In the genomic region with DNA sequence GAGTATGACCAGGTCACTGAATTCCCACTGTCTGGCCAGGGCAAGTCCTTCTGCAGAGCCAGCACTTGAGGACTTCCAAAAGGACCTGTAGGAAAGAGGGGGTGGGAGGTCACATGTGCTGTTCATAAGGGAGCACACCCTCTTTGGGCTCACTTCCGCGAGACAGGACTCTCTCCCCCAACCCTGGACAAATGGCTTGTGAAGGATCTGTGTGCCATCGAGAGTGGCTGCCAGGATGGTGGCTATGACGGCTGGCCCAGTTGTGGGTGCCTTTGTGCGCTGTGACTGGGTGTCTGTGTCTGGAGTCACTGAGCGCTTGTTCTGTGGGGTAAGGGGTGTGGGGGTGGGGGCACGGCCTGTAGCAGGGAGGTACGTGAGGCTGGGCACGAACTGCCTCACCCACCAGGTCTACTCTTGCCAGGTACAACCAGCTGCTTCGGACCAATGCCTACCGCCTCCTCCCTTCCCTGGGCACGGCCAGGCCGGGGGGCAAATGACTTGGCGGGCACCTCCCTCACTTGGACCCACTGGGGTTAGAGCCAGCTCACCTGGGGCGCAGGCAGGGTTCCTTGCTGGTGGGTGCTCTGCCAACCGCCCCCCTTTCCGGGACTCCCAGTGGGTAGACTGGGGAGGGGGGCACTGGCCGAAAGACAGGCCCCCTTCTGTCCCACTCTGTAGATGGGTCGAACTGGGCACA, we compare ENCODE assay signal across 8 mouse cellular contexts. TPM values are rescaled to one million over a fixed set of nuclear protein-coding genes. Genes with fewer than 3 reads are reported as not detected.
DNase-seq lines count a peak whose midpoint lies in the region; ATAC-seq and TF ChIP-seq lines count a peak whose summit lies in the region.

No protein-coding gene starts in this region.

- no peaks in the 10 kb centered on the region for H3K9me3 ChIP-seq in heart, embryonic 10.5 days
- no peaks in the 10 kb centered on the region for H3K9me3 ChIP-seq in G1E (replicated peaks)
- no peaks in the 10 kb centered on the region for H3K9me3 ChIP-seq in forebrain, embryonic 15.5 days
- H3K9me3 ChIP-seq in midbrain, postnatal 0 days (ENCODE audit: low read length): no peaks in the 10 kb centered on the region

- H3K27ac ChIP-seq in heart, embryonic 10.5 days: peak overlapping the region; percentile 94
- H3K27ac ChIP-seq in forebrain, embryonic 15.5 days (replicated peaks): peak overlapping the region; percentile 51; the same call in 1 of the 2 replicates
- no peak overlapping the region for H3K27ac ChIP-seq in midbrain, postnatal 0 days (ENCODE audit: low read depth, low read length)

- H3K27me3 ChIP-seq in heart, embryonic 10.5 days (ENCODE audit: insufficient read depth, poor library complexity, severe bottlenecking): peaks cover 36% of the 10 kb centered on the region; the same call in 1 of the 2 replicates
- no peaks in the 10 kb centered on the region; the same call in 1 of the 2 replicates for H3K27me3 ChIP-seq in G1E (ENCODE audit: insufficient read depth, low read length)
- H3K27me3 ChIP-seq in forebrain, embryonic 15.5 days: no peaks in the 10 kb centered on the region; the same call in 1 of the 2 replicates
- 0 out of 2 replicates have a peak, but pooled peaks cover 8% of the 10 kb centered on the region for H3K27me3 ChIP-seq in midbrain, postnatal 0 days (ENCODE audit: insufficient read depth, low read length)

- ATAC-seq in G1E (ENCODE audit: extremely low read depth, insufficient number of reproducible peaks, low FRiP score, poor library complexity, severe bottlenecking): no peak
- no peak for ATAC-seq in forebrain, embryonic 15.5 days (replicated peaks)
- ATAC-seq in midbrain, postnatal 0 days (ENCODE audit: low FRiP score): no peak; the same call in 1 of the 2 replicates
- ATAC-seq in megakaryocyte progenitor cell, adult 5-6 weeks (replicated peaks; ENCODE audit: poor library complexity): no peak

- peak overlapping the region; percentile 58 for H3K4me3 ChIP-seq in heart, embryonic 10.5 days
- peak overlapping the region; percentile 74 for H3K4me3 ChIP-seq in G1E (ENCODE audit: low read depth, low read length)
- H3K4me3 ChIP-seq in forebrain, embryonic 15.5 days: peak overlapping the region; percentile 39
- H3K4me3 ChIP-seq in midbrain, postnatal 0 days (ENCODE audit: low read depth, low read length): peak overlapping the region; percentile 32; the same call in 1 of the 2 replicates

- H3K4me2 ChIP-seq in forebrain, embryonic 15.5 days (replicated peaks): peak overlapping the region; percentile 90
- H3K4me2 ChIP-seq in midbrain, postnatal 0 days (ENCODE audit: low read depth, low read length, poor library complexity, severe bottlenecking): peak overlapping the region; percentile 81; the same call in 1 of the 2 replicates

- H3K4me1 ChIP-seq in heart, embryonic 10.5 days: peaks cover 73% of the 10 kb centered on the region
- peaks cover 95% of the 10 kb centered on the region for H3K4me1 ChIP-seq in G1E (ENCODE audit: insufficient read depth, low read depth, low read length)
- H3K4me1 ChIP-seq in forebrain, embryonic 15.5 days: peaks cover 40% of the 10 kb centered on the region
- peaks cover 20% of the 10 kb centered on the region for H3K4me1 ChIP-seq in midbrain, postnatal 0 days (ENCODE audit: insufficient read depth, low read length)

- WGBS in heart, embryonic 10.5 days: 72% methylated on average over 19 of the region's 19 CpGs
- WGBS in forebrain, embryonic 15.5 days: 26% methylated on average over 19 of the region's 19 CpGs
- 61% methylated on average over 19 of the region's 19 CpGs for WGBS in midbrain, postnatal 0 days

- TF ChIP-seq CTCF in G1E (IDR thresholded peaks at IDR 0.05; ENCODE audit: low read depth, low read length): no peak
- TF ChIP-seq CTCF in midbrain, postnatal 0 days (IDR thresholded peaks at IDR 0.05): no peak

- no peaks in the 10 kb centered on the region for H3K36me3 ChIP-seq in heart, embryonic 10.5 days
- H3K36me3 ChIP-seq in G1E (replicated peaks): peaks cover 9% of the 10 kb centered on the region
- no peaks in the 10 kb centered on the region for H3K36me3 ChIP-seq in forebrain, embryonic 15.5 days
- H3K36me3 ChIP-seq in midbrain, postnatal 0 days (ENCODE audit: insufficient read depth, low read length): no peaks in the 10 kb centered on the region

- peak overlapping the region; percentile 54 for H3K9ac ChIP-seq in forebrain, embryonic 15.5 days (replicated peaks)
- no peak overlapping the region for H3K9ac ChIP-seq in midbrain, postnatal 0 days (replicated peaks; ENCODE audit: low read length, poor library complexity, severe bottlenecking)

- DNase-seq in heart, embryonic 10.5 days (ENCODE audit: low spot score): no peak
- DNase-seq in heart, adult 9 months (ENCODE audit: low spot score in 2 of 2): no peak
- DNase-seq in G1E (ENCODE audit: low spot score): no peak
- DNase-seq in kidney, postnatal 10 days: peak; percentile 48
- DNase-seq in midbrain, postnatal 0 days (ENCODE audit: low spot score): peak; percentile 26
- no peak for DNase-seq in thymus, postnatal 14 days

RNA-seq across cellular contexts. Expression of a gene that starts 0.5 kb away (rescaled TPM):
- polyA plus RNA-seq in heart, embryonic 10.5 days (2016; fragmentation: Nextera tagmentation; extraction: Ambion mirVana): 0.62 TPM in 1 of 2 replicates, not detected in the other
- total RNA-seq in G1E (2014; fragmentation: Nextera tagmentation): 11.8 TPM in 1 of 2 replicates, not detected in the other
- total RNA-seq in G1E (2017): 3.6 and 4.4 TPM in 2 replicates
- polyA plus RNA-seq in G1E (2012): 2.2 and 2.7 TPM in 2 replicates
- 0.41 TPM in 1 of 2 replicates, not detected in the other for polyA plus RNA-seq in forebrain, embryonic 15.5 days (2015; fragmentation: Nextera tagmentation; extraction: Ambion mirVana)
- total RNA-seq in midbrain, postnatal 0 days (2014; rRNA removed): not detected in 2 replicates
- polyA plus RNA-seq in midbrain, postnatal 0 days (2015; fragmentation: Nextera tagmentation; extraction: Ambion mirVana): 0.67 TPM in 1 of 2 replicates, not detected in the other
- total RNA-seq in megakaryocyte progenitor cell, adult 5-6 weeks (2015): not detected in 2 replicates
- total RNA-seq in megakaryocyte progenitor cell, adult 5-6 weeks (2017): not detected in 2 replicates

RNA-seq across cellular contexts. Expression of a gene that starts 46.5 kb away (rescaled TPM):
- 42.2 and 43.5 TPM in 2 replicates for polyA plus RNA-seq in heart, embryonic 10.5 days (2016; fragmentation: Nextera tagmentation; extraction: Ambion mirVana)
- total RNA-seq in G1E (2014; fragmentation: Nextera tagmentation) (22.6 and 25.0 TPM in 2 replicates), G1E (2017) (8.7 and 9.9 TPM in 2 replicates)
- polyA plus RNA-seq in G1E (2012): 18.6 and 21.6 TPM in 2 replicates
- polyA plus RNA-seq in forebrain, embryonic 15.5 days (2015; fragmentation: Nextera tagmentation; extraction: Ambion mirVana): 124 and 125 TPM in 2 replicates
- total RNA-seq in midbrain, postnatal 0 days (2014; rRNA removed): 213 and 264 TPM in 2 replicates
- polyA plus RNA-seq in midbrain, postnatal 0 days (2015; fragmentation: Nextera tagmentation; extraction: Ambion mirVana): 149 and 153 TPM in 2 replicates
- 3.9 and 5.0 TPM in 2 replicates for total RNA-seq in megakaryocyte progenitor cell, adult 5-6 weeks (2015)
- 2.0 and 5.5 TPM in 2 replicates for total RNA-seq in megakaryocyte progenitor cell, adult 5-6 weeks (2017)

RNA-seq across cellular contexts. Expression of a gene that starts 47.1 kb away (rescaled TPM):
- polyA plus RNA-seq in heart, embryonic 10.5 days (2016; fragmentation: Nextera tagmentation; extraction: Ambion mirVana): 148 and 163 TPM in 2 replicates
- total RNA-seq in G1E (2014; fragmentation: Nextera tagmentation) (36.2 and 36.8 TPM in 2 replicates), G1E (2017) (17.3 and 29.6 TPM in 2 replicates)
- 237 and 310 TPM in 2 replicates for polyA plus RNA-seq in G1E (2012)
- polyA plus RNA-seq in forebrain, embryonic 15.5 days (2015; fragmentation: Nextera tagmentation; extraction: Ambion mirVana): 122 and 125 TPM in 2 replicates
- total RNA-seq in midbrain, postnatal 0 days (2014; rRNA removed): 41.9 and 42.8 TPM in 2 replicates
- 113 and 114 TPM in 2 replicates for polyA plus RNA-seq in midbrain, postnatal 0 days (2015; fragmentation: Nextera tagmentation; extraction: Ambion mirVana)
- 35.2 and 47.5 TPM in 2 replicates for total RNA-seq in megakaryocyte progenitor cell, adult 5-6 weeks (2015)
- total RNA-seq in megakaryocyte progenitor cell, adult 5-6 weeks (2017): 24.9 and 34.2 TPM in 2 replicates

Comparison
In these comparisons a context has a peak if more than half of its experiments do, and no peak if none do; other contexts are left out.
1. DNase-seq: peak in kidney, postnatal 10 days (single experiment) and midbrain, postnatal 0 days (single experiment); none in heart, embryonic 10.5 days (single experiment), heart, adult 9 months (0 of 2), G1E (single experiment) and thymus, postnatal 14 days (single experiment).
2. Peak in every context shown above with its lines, with median percentiles within 50 percentile points of each other: H3K4me3 ChIP-seq.